Mouse (Mus musculus) cerebellum, adult (tissue): ENCODE results near the gene Zfhx3.

Source experiments
- ATAC-seq: cut with Nextera tagmentation; 2 replicates; pipeline ENCODE4 v1.9.2; 2017; ENCODE audit warnings: mild to moderate bottlenecking, moderate library complexity, mixed read lengths; ENCODE audit not compliant: insufficient number of reproducible peaks, low FRiP score, low TSS enrichment

Gene Zfhx3

DNA sequence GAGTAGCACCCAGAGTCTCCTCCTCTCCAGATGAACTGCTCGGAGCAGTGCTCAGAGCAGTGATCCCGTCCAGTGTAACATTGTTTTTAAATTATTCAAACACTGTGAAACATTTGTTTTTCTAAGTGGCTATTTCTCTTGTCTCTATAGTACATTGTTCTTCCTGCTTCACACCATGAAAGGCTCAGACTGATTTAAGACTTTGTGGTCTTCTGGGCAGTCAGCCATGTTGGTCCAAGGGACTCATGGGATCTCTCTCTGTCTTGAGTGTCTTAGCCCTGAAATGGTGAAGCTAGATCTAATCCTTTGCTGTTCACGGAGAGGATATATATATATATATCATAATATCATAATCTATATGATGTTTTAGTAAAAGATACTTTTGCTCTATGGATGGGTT lies 480.1 kb downstream of the Zfhx3 start:
- no peak for ATAC-seq

GRCm38 (mm10) chr8:108424337-108424736 lies 481.9 kb downstream of the Zfhx3 start:
- no peak for ATAC-seq

- no peak for ATAC-seq
These were observed 490.9 kb downstream of the Zfhx3 start for GRCm38 (mm10) chr8:108433321-108433720.

DNA sequence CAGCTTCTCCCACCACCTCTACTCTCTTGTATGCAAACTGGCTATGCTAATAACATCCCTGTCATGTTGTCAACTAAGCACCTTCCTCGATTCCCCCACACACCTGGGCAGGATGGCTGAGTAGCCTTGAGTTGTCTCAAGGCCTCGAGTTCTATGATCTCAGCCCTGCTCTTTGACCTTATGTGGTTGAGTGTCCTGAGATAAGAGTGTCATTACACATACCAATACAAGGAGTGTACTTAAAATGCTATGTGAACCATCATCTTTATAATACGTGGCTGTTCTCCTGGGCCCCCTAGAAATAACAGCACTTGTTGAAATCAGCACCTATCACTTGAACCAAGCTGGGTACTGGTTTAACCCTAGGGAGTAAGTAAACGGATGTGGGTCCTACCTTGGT lies 492.1 kb downstream of the Zfhx3 start:
- ATAC-seq = no peak

GRCm38 (mm10) chr8:108436336-108436735 lies 493.9 kb downstream of the Zfhx3 start:
- ATAC-seq = no peak

DNA sequence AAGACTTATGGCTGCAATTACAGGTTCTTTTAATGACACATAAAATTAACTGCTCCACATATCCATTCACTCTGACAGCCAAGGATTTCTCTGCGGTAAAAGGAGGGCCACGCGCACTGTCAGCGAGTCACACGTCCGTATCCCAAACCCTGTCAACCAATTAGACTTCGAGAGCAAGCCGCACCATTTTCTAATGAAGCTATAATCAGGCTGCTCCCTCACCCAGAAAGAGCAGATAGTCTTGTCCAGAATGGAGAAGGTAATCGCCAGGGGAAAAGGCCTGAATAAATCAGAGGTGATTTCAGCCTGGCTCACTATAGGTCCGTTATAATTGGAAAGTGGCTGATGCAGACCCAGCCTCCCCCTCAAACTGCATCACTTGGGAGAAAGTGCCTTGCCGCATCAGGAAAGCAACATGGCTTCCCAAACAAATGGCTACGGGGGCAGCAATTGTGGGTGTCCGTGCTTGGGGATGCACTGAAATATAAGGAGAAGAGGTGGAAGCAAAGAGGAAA lies 494.9 kb downstream of the Zfhx3 start:
- ATAC-seq = no peak

- ATAC-seq = no peak
These were observed 498.0 kb downstream of the Zfhx3 start for GRCm38 (mm10) chr8:108440476-108440875.

DNA sequence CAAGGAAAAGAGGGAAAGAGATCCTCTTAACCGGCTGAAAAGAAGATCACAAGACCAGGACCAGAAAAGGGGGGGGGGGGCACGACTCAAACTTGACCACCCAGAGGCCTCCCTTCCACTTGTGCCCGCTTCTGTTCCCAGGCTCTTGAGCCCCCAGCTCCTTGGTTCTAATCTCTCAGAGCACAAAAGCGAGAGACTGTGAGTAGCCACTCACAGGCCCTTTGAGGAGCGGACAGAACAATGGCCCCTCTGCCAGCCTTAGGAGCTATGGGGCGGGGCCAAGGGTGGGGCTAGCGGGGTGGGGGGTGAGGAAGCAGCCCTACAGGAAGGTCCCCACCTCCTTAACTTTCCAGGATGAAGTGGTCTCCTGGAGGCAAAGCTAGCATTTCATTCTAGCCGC lies 508.4 kb downstream of the Zfhx3 start:
- no peak for ATAC-seq

GRCm38 (mm10) chr8:108454561-108455311 lies 512.3 kb downstream of the Zfhx3 start:
- ATAC-seq = no peak

GRCm38 (mm10) chr8:108466653-108467052 lies 524.2 kb downstream of the Zfhx3 start:
- ATAC-seq = no peak

DNA sequence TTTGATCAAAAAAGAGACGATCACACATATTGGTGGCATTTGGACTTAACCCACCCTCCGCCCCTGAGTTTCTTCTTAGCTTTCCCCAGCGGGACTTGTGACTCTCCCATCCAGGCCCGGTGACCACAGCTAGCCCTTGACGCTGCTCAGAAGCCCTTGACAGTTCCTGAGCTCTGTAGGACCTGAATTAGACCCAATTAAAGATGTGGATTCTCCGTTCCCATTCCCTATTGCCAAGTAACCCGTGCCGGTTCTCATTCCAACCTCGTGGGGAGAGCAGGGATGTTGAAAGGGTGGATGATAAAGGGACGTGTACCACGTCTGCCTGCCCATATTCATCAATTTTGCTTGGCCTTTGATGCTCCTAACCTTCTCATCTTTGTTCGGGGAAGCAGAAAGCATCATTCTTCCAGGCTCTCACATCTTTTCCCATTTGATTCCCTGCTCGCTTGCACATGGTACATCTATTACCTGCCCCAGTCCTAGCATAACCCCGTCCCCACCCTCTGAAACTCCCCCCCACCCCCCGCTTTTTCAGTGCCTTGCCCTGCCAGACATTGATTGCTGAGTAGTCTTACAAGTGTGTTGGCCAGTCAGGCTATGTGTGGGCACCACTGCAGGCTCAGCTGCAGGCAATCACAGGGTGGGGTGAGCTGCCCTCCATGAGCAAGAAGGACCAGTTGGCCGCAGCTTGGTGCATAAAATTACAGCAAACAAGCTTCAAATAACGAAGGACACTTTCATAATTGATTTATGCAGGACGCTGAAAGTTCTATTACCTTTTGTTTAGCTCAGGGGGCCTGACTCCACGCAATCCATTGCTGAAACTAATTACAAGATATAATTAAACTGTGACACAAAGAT lies 525.0 kb downstream of the Zfhx3 start:
- ATAC-seq = no peak

- no peak for ATAC-seq
These were observed 527.8 kb downstream of the Zfhx3 start for GRCm38 (mm10) chr8:108470269-108470668.

DNA sequence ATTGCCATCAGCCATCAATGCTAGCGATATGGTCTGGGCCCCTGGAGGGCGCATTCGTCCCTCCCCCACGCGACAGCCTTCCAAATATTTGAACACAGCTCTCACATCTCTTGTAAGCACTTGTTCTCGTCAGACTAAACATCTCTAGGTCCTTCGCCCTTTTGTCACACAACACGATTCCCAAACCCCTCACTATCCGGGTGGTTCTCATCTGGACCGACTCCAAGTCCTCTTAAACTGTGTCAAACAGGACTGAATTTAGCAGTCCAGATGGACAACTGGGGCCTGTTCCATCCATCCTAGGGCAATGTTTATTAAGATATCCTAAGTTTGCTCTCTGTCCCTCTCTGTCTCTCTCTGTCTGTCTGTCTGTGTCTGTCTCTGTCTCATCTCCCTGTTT lies 532.1 kb downstream of the Zfhx3 start:
- ATAC-seq = no peak

DNA sequence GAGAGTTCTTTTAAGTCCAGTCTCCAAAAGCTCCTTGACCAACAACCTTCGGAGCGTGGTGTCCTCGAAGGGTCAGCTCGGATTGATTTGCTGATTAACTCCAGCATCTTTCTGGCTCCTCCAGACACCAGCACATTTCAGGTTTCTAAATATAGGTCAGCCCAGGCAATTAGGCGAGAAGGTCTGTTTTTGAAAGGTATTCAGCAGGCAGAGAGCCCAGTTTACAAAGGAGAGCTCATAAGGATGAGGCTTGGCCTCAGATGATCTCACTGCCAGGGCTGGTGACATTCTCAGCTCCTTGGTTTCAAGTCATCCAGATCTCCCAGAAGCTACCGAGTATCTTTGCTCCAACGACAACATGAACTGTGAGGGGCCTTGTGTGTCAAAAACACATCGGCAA lies 535.7 kb downstream of the Zfhx3 start:
- ATAC-seq = no peak

DNA sequence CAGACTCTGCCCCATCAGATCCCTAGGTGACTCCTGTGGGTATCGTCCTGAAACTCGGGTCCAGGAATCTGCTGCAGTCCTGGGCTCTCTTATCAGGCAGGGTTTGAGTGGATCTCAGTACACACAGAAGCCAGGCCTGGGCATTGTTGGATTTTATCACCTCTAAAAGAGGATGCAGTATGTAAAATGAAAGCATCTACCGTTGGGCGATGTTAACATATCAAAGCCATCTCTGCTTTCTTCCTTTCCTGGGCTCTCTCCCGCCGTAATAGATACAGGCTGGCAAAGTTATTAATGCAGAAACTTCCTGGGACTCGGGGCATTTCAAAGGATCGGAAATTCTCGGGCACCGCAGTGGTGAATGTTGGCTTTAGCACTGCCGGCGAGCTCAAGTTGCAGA lies 537.7 kb downstream of the Zfhx3 start:
- ATAC-seq = no peak

DNA sequence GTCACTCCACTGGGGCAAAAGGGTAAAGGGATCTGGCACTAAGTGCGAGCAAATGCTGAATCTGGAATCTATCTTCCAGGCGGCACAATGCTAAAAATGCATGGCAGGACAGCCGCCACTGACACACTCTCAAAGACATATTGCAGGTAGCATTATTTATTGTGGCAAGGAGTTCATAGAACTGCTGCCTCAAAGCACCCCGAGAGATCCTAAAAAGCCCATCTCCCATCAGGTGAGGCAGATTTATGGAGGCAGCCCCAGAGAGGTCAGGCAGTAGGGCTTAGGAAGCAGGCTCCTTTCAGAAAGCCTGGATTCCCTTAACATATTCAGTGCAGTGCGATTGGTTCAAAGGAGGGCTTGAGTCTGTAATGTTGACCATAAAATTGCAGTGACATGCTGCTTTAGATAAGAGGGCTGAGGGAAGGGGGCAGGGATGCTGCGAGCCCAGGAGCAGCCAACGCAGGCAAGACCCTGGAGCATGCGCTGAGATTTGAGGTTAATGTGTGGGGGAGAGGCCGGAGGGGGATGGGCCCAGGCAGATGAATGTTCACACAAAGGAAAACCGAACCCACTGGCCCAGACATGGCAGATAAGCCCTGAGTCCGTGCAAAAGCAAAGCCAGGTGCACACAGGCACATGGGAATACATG lies 538.8 kb downstream of the Zfhx3 start:
- ATAC-seq = no peak

DNA sequence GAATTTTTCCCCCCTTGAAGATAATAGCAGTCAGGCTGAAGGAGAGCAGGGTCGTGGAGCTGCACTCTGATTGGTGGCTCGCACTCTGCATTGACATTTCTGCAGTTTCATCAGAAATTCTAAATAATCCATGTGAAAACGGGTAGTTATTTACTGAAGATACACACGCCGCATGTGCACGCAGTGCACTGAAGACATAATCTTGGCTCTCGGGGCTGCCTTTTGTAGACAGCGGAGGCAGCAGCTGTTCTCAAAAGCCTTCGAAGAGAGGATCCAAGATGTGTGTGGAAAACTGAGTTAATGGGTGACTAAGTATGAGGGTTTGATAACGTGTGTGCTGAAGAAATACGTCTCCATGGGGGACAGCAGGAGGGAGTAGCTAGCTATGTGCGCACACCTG lies 553.7 kb downstream of the Zfhx3 start:
- ATAC-seq = no peak

DNA sequence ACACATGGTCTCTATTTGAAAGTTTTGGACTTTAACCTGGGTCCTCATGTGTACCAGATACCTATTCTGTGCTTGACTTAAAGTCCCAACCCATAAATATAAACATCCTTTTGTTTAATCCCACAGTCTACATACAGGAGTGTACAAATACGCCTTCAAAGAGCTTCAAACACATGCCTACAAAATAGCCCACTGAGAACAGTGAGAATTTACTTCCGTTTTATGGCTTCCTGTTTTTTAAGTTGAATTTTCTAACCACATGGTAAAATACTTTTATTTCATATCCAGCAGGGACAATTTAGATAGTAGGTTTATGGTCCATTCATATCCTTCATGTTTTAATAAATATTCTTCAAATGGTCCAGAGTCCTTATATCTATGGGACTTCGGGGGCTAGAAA lies 564.3 kb downstream of the Zfhx3 start:
- ATAC-seq = no peak

DNA sequence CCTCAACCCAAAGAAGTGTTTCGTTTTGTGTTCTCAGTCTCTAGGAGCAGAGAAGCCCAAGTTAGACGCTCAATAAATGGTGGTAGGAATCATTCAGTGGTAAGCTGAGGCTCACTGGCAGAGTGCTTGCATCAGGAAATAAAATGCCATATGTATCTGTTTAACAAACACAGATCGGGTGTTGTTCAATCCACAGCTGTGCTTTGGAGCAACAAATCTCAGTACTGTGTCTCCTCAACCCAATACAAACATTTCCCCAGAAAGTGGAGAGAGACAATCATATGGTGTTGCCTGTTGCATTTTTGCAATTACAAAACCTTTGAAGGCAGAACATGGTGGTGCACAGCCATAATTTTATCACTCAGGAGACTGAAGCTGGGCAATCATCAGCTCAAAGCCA lies 565.3 kb downstream of the Zfhx3 start:
- ATAC-seq = no peak

GRCm38 (mm10) chr8:108510641-108511325 lies 568.3 kb downstream of the Zfhx3 start:
- no peak; the same call in 1 of the 2 replicates for ATAC-seq
